Mouse (Mus musculus): ENCODE data around the gene 1110059E24Rik. TPM values are rescaled to one million over a fixed set of nuclear protein-coding genes. Genes with fewer than 3 reads are reported as not detected.
"Not testable (repeated sequence)": the region's sequence is repeated elsewhere in the genome, so short reads cannot be mapped to it uniquely, and the experiment has no call there.

Gene 1110059E24Rik
- polyA plus RNA-seq, 1 experiment, result 4.3 TPM

DNA sequence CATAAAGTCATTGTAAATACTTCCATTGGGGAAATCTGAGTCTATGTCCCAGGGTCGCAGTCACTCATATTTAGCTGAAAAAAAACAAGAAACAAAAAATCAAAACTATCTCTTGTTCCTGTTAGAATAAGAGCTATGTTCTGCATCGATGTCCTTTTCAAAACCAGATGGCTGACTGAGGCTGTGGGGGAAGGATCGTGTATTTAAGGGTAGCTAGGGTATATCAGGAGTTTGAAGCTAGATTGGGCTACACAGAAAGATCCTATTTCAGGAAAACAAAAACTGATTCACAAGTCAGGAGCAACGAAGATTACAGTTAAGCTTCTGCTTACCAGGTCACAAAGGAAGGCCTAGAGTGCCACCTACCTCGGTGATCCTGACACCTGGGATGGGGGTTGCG, 42.5 kb downstream of the 1110059E24Rik start:
- H3K4me1 ChIP-seq (ENCODE audit: control insufficient read depth, insufficient read depth, insufficient read length), result peaks cover 6% of the 10 kb centered on the region
- TF ChIP-seq CTCF (IDR thresholded peaks at IDR 0.05; ENCODE audit: extremely low read depth, insufficient read depth, insufficient read length, insufficient replicate concordance) (no peak), POLR2A (IDR thresholded peaks at IDR 0.05; ENCODE audit: low read depth, low read length) (no peak)

DNA sequence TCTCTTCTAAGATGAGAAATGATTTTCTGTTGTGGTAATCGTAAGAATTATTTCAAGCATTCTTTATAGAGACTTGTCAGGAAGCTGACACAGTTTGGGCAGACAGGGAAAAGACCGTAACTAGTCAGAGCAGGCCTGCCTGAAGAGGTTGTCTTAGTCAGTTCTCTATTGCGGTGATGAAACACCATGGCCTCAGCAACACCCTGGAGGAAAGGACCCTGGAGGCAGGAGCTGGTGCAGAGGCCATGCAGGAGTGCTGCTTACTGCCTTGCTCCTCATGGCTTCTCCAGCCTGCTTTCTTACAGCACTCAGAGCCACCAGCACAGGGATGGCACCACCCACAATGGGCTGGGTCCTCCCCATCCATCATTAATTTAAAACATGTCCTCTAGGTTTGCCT, 47.5 kb downstream of the 1110059E24Rik start:
- Histone ChIP-seq H3K4me1 (ENCODE audit: control insufficient read depth, insufficient read depth, insufficient read length) (peaks cover 15% of the 10 kb centered on the region), H3K27me3 (ENCODE audit: control insufficient read depth, insufficient read depth, low read length) (no peaks in the 10 kb centered on the region), H3K4me3 (ENCODE audit: extremely low read depth, insufficient read depth, insufficient read length) (no peak overlapping the region), H3K36me3 (ENCODE audit: control insufficient read depth, insufficient read depth, low read length) (no peaks in the 10 kb centered on the region; the same call in none of the 2 replicates), H3K27ac (ENCODE audit: insufficient read depth, low read length) (no peak overlapping the region; the same call in 1 of the 2 replicates)
- no peak for DNase-seq (ENCODE audit: low read depth in 1 of 2, low spot score in 2 of 2)
- no peak for TF ChIP-seq POLR2A (IDR thresholded peaks at IDR 0.05; ENCODE audit: low read depth, low read length)
- TF ChIP-seq CTCF (IDR thresholded peaks at IDR 0.05; ENCODE audit: extremely low read depth, insufficient read depth, insufficient read length, insufficient replicate concordance), result no peak
- 81% methylated on average over 3 of the region's 3 CpGs for WGBS

More for the DNA sequence above, 42.5 kb downstream of the 1110059E24Rik start:
- 76% methylated on average over 6 of the region's 6 CpGs for WGBS
- H3K27ac ChIP-seq (ENCODE audit: insufficient read depth, low read length), result no peak overlapping the region
- no peak for DNase-seq (ENCODE audit: low read depth in 1 of 2, low spot score in 2 of 2)
- H3K27me3 ChIP-seq (ENCODE audit: control insufficient read depth, insufficient read depth, low read length), result no peaks in the 10 kb centered on the region
- no peak overlapping the region for H3K4me3 ChIP-seq (ENCODE audit: extremely low read depth, insufficient read depth, insufficient read length)
- no peaks in the 10 kb centered on the region; the same call in none of the 2 replicates for H3K36me3 ChIP-seq (ENCODE audit: control insufficient read depth, insufficient read depth, low read length)

DNA sequence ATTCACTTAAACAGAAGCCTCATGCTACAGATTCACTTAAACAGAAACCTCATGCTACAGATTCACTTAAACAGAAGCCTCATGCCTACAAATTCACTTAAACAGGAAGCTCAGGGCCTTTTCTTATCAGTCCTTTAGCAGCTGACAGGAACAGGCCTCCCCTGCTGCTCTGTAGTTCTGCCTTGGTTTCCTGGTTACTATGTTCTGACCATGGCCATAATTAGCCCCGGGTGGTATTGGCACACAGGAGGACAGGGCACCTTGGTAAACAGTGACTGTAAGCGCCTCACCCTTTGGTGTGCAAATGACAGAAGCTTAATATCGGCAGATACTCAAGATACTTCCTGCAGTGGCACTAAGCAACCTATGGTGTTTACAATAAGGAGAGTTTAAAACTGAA, 48.9 kb downstream of the 1110059E24Rik start:
- no peak for DNase-seq (ENCODE audit: low read depth in 1 of 2, low spot score in 2 of 2)
- H3K36me3 ChIP-seq (ENCODE audit: control insufficient read depth, insufficient read depth, low read length), result no peaks in the 10 kb centered on the region; the same call in 1 of the 2 replicates
- 25% methylated on average over 3 of the region's 3 CpGs for WGBS

GRCm38 (mm10) chr19:21601541-21602101, 51.2 kb downstream of the 1110059E24Rik start:
- H3K4me1 ChIP-seq (ENCODE audit: control insufficient read depth, insufficient read depth, insufficient read length), result peaks cover 15% of the 10 kb centered on the region
- no peak overlapping the region for H3K4me3 ChIP-seq (ENCODE audit: extremely low read depth, insufficient read depth, insufficient read length)
- TF ChIP-seq POLR2A (IDR thresholded peaks at IDR 0.05; ENCODE audit: low read depth, low read length), result no peak
- TF ChIP-seq CTCF (IDR thresholded peaks at IDR 0.05; ENCODE audit: extremely low read depth, insufficient read depth, insufficient read length, insufficient replicate concordance), result no peak
- 85% methylated on average over 3 of the region's 3 CpGs for WGBS
- peaks cover 4% of the 10 kb centered on the region; the same call in 1 of the 2 replicates for H3K36me3 ChIP-seq (ENCODE audit: control insufficient read depth, insufficient read depth, low read length)
- no peak for DNase-seq (ENCODE audit: low read depth in 1 of 2, low spot score in 2 of 2)
- H3K27ac ChIP-seq (ENCODE audit: insufficient read depth, low read length), result no peak overlapping the region
- no peaks in the 10 kb centered on the region for H3K27me3 ChIP-seq (ENCODE audit: control insufficient read depth, insufficient read depth, low read length)

More for the DNA sequence above, 48.9 kb downstream of the 1110059E24Rik start:
- H3K4me1 ChIP-seq (ENCODE audit: control insufficient read depth, insufficient read depth, insufficient read length), result peaks cover 15% of the 10 kb centered on the region
- H3K27ac ChIP-seq (ENCODE audit: insufficient read depth, low read length), result peak overlapping the region; percentile 83
- H3K4me3 ChIP-seq (ENCODE audit: extremely low read depth, insufficient read depth, insufficient read length), result no peak overlapping the region
- no peaks in the 10 kb centered on the region for H3K27me3 ChIP-seq (ENCODE audit: control insufficient read depth, insufficient read depth, low read length)
- TF ChIP-seq CTCF (IDR thresholded peaks at IDR 0.05; ENCODE audit: extremely low read depth, insufficient read depth, insufficient read length, insufficient replicate concordance) (no peak), POLR2A (IDR thresholded peaks at IDR 0.05; ENCODE audit: low read depth, low read length) (no peak)

DNA sequence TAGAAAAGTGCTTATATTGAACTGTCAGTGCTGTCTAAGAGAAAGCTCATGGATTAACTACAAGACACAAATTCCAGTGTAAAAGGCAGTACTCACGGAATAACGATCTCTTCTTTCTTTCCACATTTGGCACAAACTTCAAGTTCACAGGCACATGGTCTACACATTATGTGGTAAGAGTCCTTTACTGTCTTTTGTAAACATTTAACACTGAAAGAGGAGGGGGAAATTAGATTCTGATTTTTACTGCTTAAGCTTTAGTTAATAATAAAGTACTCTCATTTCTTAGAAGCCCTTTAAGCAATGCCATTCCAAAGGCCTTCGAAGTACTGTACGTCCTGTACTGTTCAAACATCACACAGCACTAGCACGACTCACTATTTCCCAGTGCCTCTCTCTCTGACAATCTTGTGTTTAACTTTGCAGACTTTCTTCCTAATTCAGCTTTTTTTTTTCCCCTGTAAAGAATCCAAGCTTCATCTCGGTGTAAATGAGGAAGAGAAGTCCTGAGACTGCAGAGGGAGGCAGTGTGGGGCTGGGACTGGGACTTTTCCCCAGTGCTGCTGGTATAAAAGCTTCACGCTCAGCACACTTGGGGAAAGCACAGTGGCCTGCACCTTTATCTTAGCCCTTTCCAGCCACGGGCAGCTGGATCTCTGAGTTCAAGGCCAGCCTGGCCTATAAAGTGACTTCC, 54.0 kb downstream of the 1110059E24Rik start:
- no peaks in the 10 kb centered on the region for H3K27me3 ChIP-seq (ENCODE audit: control insufficient read depth, insufficient read depth, low read length)
- TF ChIP-seq CTCF (IDR thresholded peaks at IDR 0.05; ENCODE audit: extremely low read depth, insufficient read depth, insufficient read length, insufficient replicate concordance) (no peak), POLR2A (IDR thresholded peaks at IDR 0.05; ENCODE audit: low read depth, low read length) (no peak)
- 66% methylated on average over 8 of the region's 8 CpGs for WGBS
- no peak overlapping the region for H3K4me3 ChIP-seq (ENCODE audit: extremely low read depth, insufficient read depth, insufficient read length)
- H3K4me1 ChIP-seq (ENCODE audit: control insufficient read depth, insufficient read depth, insufficient read length), result peaks cover 1% of the 10 kb centered on the region; the same call in 1 of the 2 replicates
- peaks cover 9% of the 10 kb centered on the region for H3K36me3 ChIP-seq (ENCODE audit: control insufficient read depth, insufficient read depth, low read length)
- no peak for DNase-seq (ENCODE audit: low read depth in 1 of 2, low spot score in 2 of 2)
- no peak overlapping the region for H3K27ac ChIP-seq (ENCODE audit: insufficient read depth, low read length)

DNA sequence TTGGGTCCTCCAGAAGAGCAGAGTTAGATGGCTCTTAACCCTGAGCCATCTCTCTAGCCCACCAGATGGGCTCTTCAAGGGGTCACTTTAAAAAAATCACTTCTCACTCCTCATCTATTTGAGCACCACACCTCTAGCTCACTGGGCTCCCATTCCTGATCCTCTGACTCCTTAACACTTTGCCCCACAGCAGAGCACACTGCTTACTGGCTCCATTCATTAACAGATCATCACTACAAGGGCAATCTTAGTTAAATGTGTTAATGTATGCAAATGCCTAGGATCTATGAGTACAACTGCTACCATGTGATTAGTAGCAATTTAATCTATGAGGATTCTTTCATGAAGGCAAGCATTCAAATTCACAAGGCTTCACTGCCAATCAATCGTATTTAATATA, 58.1 kb downstream of the 1110059E24Rik start:
- H3K36me3 ChIP-seq (ENCODE audit: control insufficient read depth, insufficient read depth, low read length), result peaks cover 17% of the 10 kb centered on the region
- TF ChIP-seq POLR2A (IDR thresholded peaks at IDR 0.05; ENCODE audit: low read depth, low read length), result no peak
- TF ChIP-seq CTCF (IDR thresholded peaks at IDR 0.05; ENCODE audit: extremely low read depth, insufficient read depth, insufficient read length, insufficient replicate concordance), result no peak
- DNase-seq (ENCODE audit: low read depth in 1 of 2, low spot score in 2 of 2), result no peak
- no peaks in the 10 kb centered on the region for H3K4me1 ChIP-seq (ENCODE audit: control insufficient read depth, insufficient read depth, insufficient read length)
- no peak overlapping the region for H3K27ac ChIP-seq (ENCODE audit: insufficient read depth, low read length)
- 93% methylated on average over 1 of the region's 1 CpGs for WGBS
- no peak overlapping the region for H3K4me3 ChIP-seq (ENCODE audit: extremely low read depth, insufficient read depth, insufficient read length)
- H3K27me3 ChIP-seq (ENCODE audit: control insufficient read depth, insufficient read depth, low read length), result no peaks in the 10 kb centered on the region

DNA sequence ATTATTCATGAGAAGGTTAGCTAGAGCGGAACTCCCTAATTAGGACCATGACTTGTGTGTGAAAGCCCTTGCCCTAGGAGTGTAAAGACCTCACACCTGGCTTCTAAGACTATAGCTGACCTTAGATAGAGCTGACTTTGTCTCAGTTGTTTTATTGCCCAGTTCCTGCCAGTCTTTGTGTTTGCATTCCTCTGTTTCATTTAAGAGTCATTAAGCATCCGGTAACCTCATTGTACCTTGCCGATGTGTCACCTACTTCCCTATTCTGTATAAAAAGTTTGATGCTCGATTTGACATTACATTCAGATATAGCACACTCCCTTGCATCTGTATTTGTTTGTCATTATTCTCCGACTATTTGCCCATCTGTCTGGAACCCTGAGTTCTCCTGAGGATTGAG, 60.6 kb downstream of the 1110059E24Rik start:
- peaks cover 14% of the 10 kb centered on the region for H3K36me3 ChIP-seq (ENCODE audit: control insufficient read depth, insufficient read depth, low read length)
- not testable (repeated sequence) for H3K4me3 ChIP-seq (ENCODE audit: extremely low read depth, insufficient read depth, insufficient read length); H3K4me1 ChIP-seq (ENCODE audit: control insufficient read depth, insufficient read depth, insufficient read length); H3K27me3 ChIP-seq (ENCODE audit: control insufficient read depth, insufficient read depth, low read length); H3K27ac ChIP-seq (ENCODE audit: insufficient read depth, low read length); DNase-seq (ENCODE audit: low read depth in 1 of 2, low spot score in 2 of 2)
- 90% methylated on average over 5 of the region's 5 CpGs for WGBS

Measured in spleen, adult 2 months (tissue).